Mouse (Mus musculus) embryonic facial prominence, embryonic 10.5 days (tissue): Measurements from ENCODE around the gene Nle1. TPM values are rescaled to one million over a fixed set of nuclear protein-coding genes. Genes with fewer than 3 reads are reported as not detected.

Experiments
- DNase-seq: peaks from one replicate; pipeline ENCODE4 v3.0.0-alpha.2; 2017; ENCODE audit warnings: low spot score
- H3K27ac ChIP-seq: fragments of 300-500 bp; sonication (generic); replicated peaks from 2 replicates; pipeline ENCODE4 v1.5.1; 2016; ENCODE audit warnings: mild to moderate bottlenecking
- H3K27me3 ChIP-seq: fragments of 300-500 bp; sonication (generic); replicated peaks from 2 replicates; pipeline ENCODE4 v1.6.1; 2016; ENCODE audit warnings: low read depth, mild to moderate bottlenecking; ENCODE audit not compliant: poor library complexity, severe bottlenecking
- H3K36me3 ChIP-seq: fragments of 300-500 bp; sonication (generic); replicated peaks from 2 replicates; pipeline ENCODE4 v1.6.1; 2016; ENCODE audit warnings: mild to moderate bottlenecking, moderate library complexity
- H3K4me1 ChIP-seq: fragments of 300-500 bp; sonication (generic); 2 replicates; pipeline ENCODE4 v1.6.1; 2016
- H3K4me3 ChIP-seq: fragments of 300-500 bp; sonication (generic); 2 replicates; pipeline ENCODE4 v1.5.1; 2016; ENCODE audit warnings: mild to moderate bottlenecking, moderate library complexity
- H3K9me3 ChIP-seq: fragments of 300-500 bp; sonication (generic); 2 replicates; pipeline ENCODE4 v1.6.1; 2016; ENCODE audit warnings: mild to moderate bottlenecking
- WGBS: fragments of 180-500 bp; shearing (Covaris S2); methylation state at CpG from one replicate; pipeline ENCODE4 v1.1.7; 2016; 5-methylcytosine and 5-hydroxymethylcytosine counted together
- polyA plus RNA-seq: library from polyadenylated mRNA; unstranded; fragments of >200 nt; fragmentation: Nextera tagmentation; extraction: Ambion mirVana; gene quantifications from 2 replicates; pipeline ENCODE4 v1.2.1, GENCODE M21; 2016

The Nle1 gene
- polyA plus RNA-seq, 1 experiment from 2014 or later = 41.2 TPM

GRCm38 (mm10) chr11:82875631-82876030 lies 32.6 kb downstream of the Nle1 start:
- Histone ChIP-seq H3K27me3 (no peaks in the 10 kb centered on the region), H3K4me1 (peaks cover 3% of the 10 kb centered on the region; the same call in 1 of the 2 replicates), H3K9me3 (no peaks in the 10 kb centered on the region), H3K4me3 (no peak overlapping the region), H3K27ac (no peak overlapping the region), H3K36me3 (peaks cover 17% of the 10 kb centered on the region)
- 90% methylated on average over 5 of the region's 5 CpGs for WGBS
- DNase-seq = no peak

- 82% methylated on average over 5 of the region's 5 CpGs for WGBS
- Histone ChIP-seq H3K36me3 (peaks cover 14% of the 10 kb centered on the region), H3K4me1 (peaks cover 10% of the 10 kb centered on the region), H3K27ac (no peak overlapping the region), H3K27me3 (no peaks in the 10 kb centered on the region), H3K9me3 (no peaks in the 10 kb centered on the region), H3K4me3 (no peak overlapping the region)
- no peak for DNase-seq
Observed at GRCm38 (mm10) chr11:82874924-82875323, 33.3 kb downstream of the Nle1 start.

- H3K27ac ChIP-seq = peak within 1 kb of the TSS; percentile 85
- H3K9me3 ChIP-seq = no peaks in the 10 kb centered on the region
- peak; percentile 95 for DNase-seq
Observed at GRCm38 (mm10) chr11:82871031-82871446, 37.2 kb downstream of the Nle1 start, which contains the start of gene Rffl. Gene Rffl, minus strand, starts transcription at chr11:82871210.

GRCm38 (mm10) chr11:82870173-82871030 lies 37.8 kb downstream of the Nle1 start:
- Histone ChIP-seq H3K27me3 (no peaks in the 10 kb centered on the region), H3K4me1 (peaks cover 12% of the 10 kb centered on the region), H3K9me3 (no peaks in the 10 kb centered on the region), H3K36me3 (no peaks in the 10 kb centered on the region), H3K4me3 (peak overlapping the region; percentile 88), H3K27ac (peak overlapping the region; percentile 85)
- peak; percentile 60 for DNase-seq
- 3% methylated on average over 36 of the region's 36 CpGs for WGBS

More at GRCm38 (mm10) chr11:82871031-82871446, 37.2 kb downstream of the Nle1 start, which contains the start of gene Rffl:
- Histone ChIP-seq H3K27me3 (no peaks in the 10 kb centered on the region), H3K36me3 (no peaks in the 10 kb centered on the region), H3K4me1 (peaks cover 12% of the 10 kb centered on the region), H3K4me3 (peak within 1 kb of the TSS; percentile 88)
- WGBS = under 1% methylated on average over 43 of the region's 43 CpGs

- Histone ChIP-seq H3K4me3 (peak overlapping the region; percentile 88), H3K27me3 (no peaks in the 10 kb centered on the region), H3K4me1 (peaks cover 12% of the 10 kb centered on the region), H3K27ac (no peak overlapping the region), H3K9me3 (no peaks in the 10 kb centered on the region), H3K36me3 (no peaks in the 10 kb centered on the region)
- no peak for DNase-seq
- 73% methylated on average over 9 of the region's 9 CpGs for WGBS
Observed at GRCm38 (mm10) chr11:82869506-82870172, 38.6 kb downstream of the Nle1 start.

- WGBS = 75% methylated on average over 5 of the region's 5 CpGs
- H3K4me1 ChIP-seq = peaks cover 12% of the 10 kb centered on the region
- H3K27ac ChIP-seq = no peak overlapping the region
- no peaks in the 10 kb centered on the region for H3K9me3 ChIP-seq
- H3K4me3 ChIP-seq = no peak overlapping the region
- H3K27me3 ChIP-seq = no peaks in the 10 kb centered on the region
- no peaks in the 10 kb centered on the region for H3K36me3 ChIP-seq
- DNase-seq = no peak
Observed at GRCm38 (mm10) chr11:82867956-82868355, 40.3 kb downstream of the Nle1 start.

GRCm38 (mm10) chr11:82866850-82867564 lies 41.2 kb downstream of the Nle1 start:
- H3K4me3 ChIP-seq = no peak overlapping the region
- no peak overlapping the region for H3K27ac ChIP-seq
- H3K9me3 ChIP-seq = no peaks in the 10 kb centered on the region
- DNase-seq = no peak
- 46% methylated on average over 7 of the region's 7 CpGs for WGBS
- no peaks in the 10 kb centered on the region for H3K36me3 ChIP-seq
- H3K4me1 ChIP-seq = peaks cover 15% of the 10 kb centered on the region
- no peaks in the 10 kb centered on the region for H3K27me3 ChIP-seq

GRCm38 (mm10) chr11:82865957-82866356 lies 42.3 kb downstream of the Nle1 start:
- 82% methylated on average over 10 of the region's 10 CpGs for WGBS
- no peaks in the 10 kb centered on the region for H3K36me3 ChIP-seq
- H3K9me3 ChIP-seq = no peaks in the 10 kb centered on the region
- H3K27me3 ChIP-seq = no peaks in the 10 kb centered on the region
- no peak overlapping the region for H3K4me3 ChIP-seq
- DNase-seq = no peak
- no peak overlapping the region for H3K27ac ChIP-seq
- H3K4me1 ChIP-seq = peaks cover 23% of the 10 kb centered on the region

- no peak for DNase-seq
- peaks cover 10% of the 10 kb centered on the region for H3K4me1 ChIP-seq
- H3K36me3 ChIP-seq = no peaks in the 10 kb centered on the region
- no peak overlapping the region for H3K4me3 ChIP-seq
- 62% methylated on average over 4 of the region's 4 CpGs for WGBS
- H3K27ac ChIP-seq = no peak overlapping the region
- no peaks in the 10 kb centered on the region for H3K27me3 ChIP-seq
- no peaks in the 10 kb centered on the region for H3K9me3 ChIP-seq
Observed at GRCm38 (mm10) chr11:82863488-82863931, 44.7 kb downstream of the Nle1 start.

GRCm38 (mm10) chr11:82863059-82863458 lies 45.2 kb downstream of the Nle1 start:
- DNase-seq = no peak
- 70% methylated on average over 2 of the region's 2 CpGs for WGBS
- no peaks in the 10 kb centered on the region for H3K36me3 ChIP-seq
- H3K4me3 ChIP-seq = no peak overlapping the region
- no peaks in the 10 kb centered on the region for H3K27me3 ChIP-seq
- H3K4me1 ChIP-seq = peaks cover 10% of the 10 kb centered on the region
- no peak overlapping the region for H3K27ac ChIP-seq
- no peaks in the 10 kb centered on the region for H3K9me3 ChIP-seq

GRCm38 (mm10) chr11:82862638-82863037 lies 45.6 kb downstream of the Nle1 start:
- Histone ChIP-seq H3K4me1 (peaks cover 10% of the 10 kb centered on the region), H3K27ac (no peak overlapping the region), H3K27me3 (no peaks in the 10 kb centered on the region), H3K4me3 (no peak overlapping the region), H3K36me3 (no peaks in the 10 kb centered on the region), H3K9me3 (no peaks in the 10 kb centered on the region)
- 82% methylated on average over 9 of the region's 9 CpGs for WGBS
- DNase-seq = no peak

GRCm38 (mm10) chr11:82861558-82861957 lies 46.7 kb downstream of the Nle1 start:
- no peaks in the 10 kb centered on the region for H3K36me3 ChIP-seq
- 74% methylated on average over 8 of the region's 8 CpGs for WGBS
- no peaks in the 10 kb centered on the region for H3K9me3 ChIP-seq
- H3K27ac ChIP-seq = no peak overlapping the region
- no peaks in the 10 kb centered on the region for H3K27me3 ChIP-seq
- DNase-seq = no peak
- peaks cover 10% of the 10 kb centered on the region for H3K4me1 ChIP-seq
- no peak overlapping the region for H3K4me3 ChIP-seq
